Mouse (Mus musculus) spleen, adult 2 months (tissue): ENCODE measurements around the gene Galnt2. TPM values are rescaled to one million over a fixed set of nuclear protein-coding genes. Genes with fewer than 3 reads are reported as not detected.

Experiments used
- DNase-seq, 2 experiments: peaks; one replicate each; pipeline versions ENCODE4 v3.0.0 to v3.0.0-alpha.2; 2012 to 2021; ENCODE audit warnings: low spot score in 2 of 2, low read depth in 1 of 2
- H3K27ac ChIP-seq: fragments of 200-500 bp; 2 replicates; pipeline ENCODE4 v1.5.1; 2012; ENCODE audit warnings: low read length, inconsistent platforms; ENCODE audit not compliant: insufficient read depth
- H3K27me3 ChIP-seq: fragments of 200-500 bp; 2 replicates; pipeline ENCODE4 v1.6.1; 2012; ENCODE audit warnings: mild to moderate bottlenecking, moderate library complexity, low read length, inconsistent platforms; ENCODE audit not compliant: control insufficient read depth, insufficient read depth
- H3K36me3 ChIP-seq: fragments of 200-500 bp; 2 replicates; pipeline ENCODE4 v1.6.1; 2012; ENCODE audit warnings: mild to moderate bottlenecking, low read length, inconsistent platforms; ENCODE audit not compliant: control insufficient read depth, insufficient read depth
- H3K4me1 ChIP-seq: fragments of 200-500 bp; 2 replicates; pipeline ENCODE4 v1.6.1; 2011; ENCODE audit warnings: inconsistent platforms; ENCODE audit not compliant: control insufficient read depth, insufficient read depth, insufficient read length
- H3K4me3 ChIP-seq: fragments of 200-500 bp; 2 replicates; pipeline ENCODE4 v1.5.1; 2011; ENCODE audit warnings: mild to moderate bottlenecking, inconsistent platforms; ENCODE audit not compliant: insufficient read depth, insufficient read length; ENCODE audit errors: extremely low read depth
- CTCF ChIP-seq: fragments of 200-500 bp; IDR thresholded peaks from 2 replicates; pipeline ENCODE4 v1.5.1; 2011; ENCODE audit warnings: mild to moderate bottlenecking, inconsistent platforms; ENCODE audit not compliant: insufficient read depth, insufficient read length, insufficient replicate concordance; ENCODE audit errors: extremely low read depth
- POLR2A ChIP-seq: fragments of 200-500 bp; IDR thresholded peaks from 2 replicates; pipeline ENCODE4 v1.6.1; 2011; ENCODE audit warnings: low read depth, low read length, inconsistent platforms
- WGBS: fragments of 180-500 bp; shearing (Covaris S2); methylation state at CpG from one replicate; pipeline ENCODE4 v1.1.7; 2018; 5-methylcytosine and 5-hydroxymethylcytosine counted together
- polyA plus RNA-seq: library from polyadenylated mRNA; depleted of rRNA; stranded (reverse); fragments of >200 nt; gene quantifications from 2 replicates; pipeline ENCODE4 v1.2.3, GENCODE M21; 2012

The Galnt2 gene
- polyA plus RNA-seq, 1 experiment: 9.4 TPM

GRCm38 (mm10) chr8:124379289-124379688 is 148.1 kb downstream of the Galnt2 start:
- Histone ChIP-seq H3K4me1 (no peaks in the 10 kb centered on the region), H3K27ac (no peak overlapping the region), H3K4me3 (no peak overlapping the region), H3K36me3 (no peaks in the 10 kb centered on the region), H3K27me3 (no peaks in the 10 kb centered on the region)
- TF ChIP-seq POLR2A (no peak), CTCF (no peak)
- no peak for DNase-seq
- 73% methylated on average over 6 of the region's 6 CpGs for WGBS

- 79% methylated on average over 10 of the region's 10 CpGs for WGBS
- no peaks in the 10 kb centered on the region for H3K27me3 ChIP-seq
Observed at GRCm38 (mm10) chr8:124382235-124382634, 151.0 kb downstream of the Galnt2 start.

DNA sequence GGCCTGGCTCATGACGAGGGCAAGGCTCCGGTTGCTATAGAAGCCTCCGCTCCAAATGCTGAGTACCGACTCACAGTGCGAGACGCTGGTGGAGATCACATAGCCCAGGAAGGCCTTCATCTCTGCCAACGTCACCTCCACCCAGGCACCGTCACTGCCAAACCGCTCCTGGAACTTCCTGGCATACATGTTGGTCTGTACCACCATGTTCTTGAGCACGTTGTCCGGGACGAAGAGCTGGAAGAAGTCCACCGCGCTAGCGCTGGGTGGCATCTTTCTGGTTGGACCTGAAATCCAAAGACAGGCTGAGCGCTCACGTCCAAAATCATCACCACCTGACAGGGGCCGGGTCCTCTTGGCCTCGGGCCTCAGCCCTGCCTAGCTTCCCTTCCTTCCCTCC is 153.1 kb downstream of the Galnt2 start:
- Histone ChIP-seq H3K27me3 (no peaks in the 10 kb centered on the region), H3K36me3 (no peaks in the 10 kb centered on the region), H3K27ac (no peak overlapping the region), H3K4me3 (no peak overlapping the region), H3K4me1 (no peaks in the 10 kb centered on the region)
- 92% methylated on average over 19 of the region's 19 CpGs for WGBS
- TF ChIP-seq CTCF (no peak), POLR2A (no peak)
- DNase-seq: no peak

More at GRCm38 (mm10) chr8:124382235-124382634, 151.0 kb downstream of the Galnt2 start:
- TF ChIP-seq CTCF: no peak
- no peak for TF ChIP-seq POLR2A
- no peak for DNase-seq
- Histone ChIP-seq H3K27ac (no peak overlapping the region), H3K4me3 (no peak overlapping the region), H3K36me3 (no peaks in the 10 kb centered on the region), H3K4me1 (no peaks in the 10 kb centered on the region)

GRCm38 (mm10) chr8:124386225-124386899 is 155.2 kb downstream of the Galnt2 start:
- TF ChIP-seq CTCF: no peak
- TF ChIP-seq POLR2A: no peak
- Histone ChIP-seq H3K27ac (no peak overlapping the region), H3K4me3 (no peak overlapping the region), H3K36me3 (no peaks in the 10 kb centered on the region), H3K4me1 (no peaks in the 10 kb centered on the region), H3K27me3 (no peaks in the 10 kb centered on the region)
- no peak for DNase-seq
- 76% methylated on average over 23 of the region's 23 CpGs for WGBS

DNA sequence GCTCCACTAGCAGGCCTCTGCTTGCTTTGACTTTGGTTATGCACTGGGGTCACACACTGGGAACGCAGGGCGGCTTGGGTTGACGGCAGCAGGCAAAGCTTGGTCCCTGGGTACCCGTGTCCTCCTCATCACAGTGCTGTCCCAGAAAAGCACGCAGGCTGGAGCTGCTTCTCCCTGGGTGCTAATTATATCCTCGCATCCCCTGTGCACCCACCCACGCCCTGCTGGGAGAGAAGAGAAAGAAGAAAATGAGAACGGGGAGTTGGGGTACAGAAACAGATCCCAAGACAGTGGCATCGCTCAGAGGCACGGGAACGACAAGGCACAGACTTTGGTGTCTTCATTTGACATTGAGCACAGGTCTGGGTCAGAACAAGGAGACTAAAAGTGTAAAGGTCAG is 158.3 kb downstream of the Galnt2 start:
- H3K4me3 ChIP-seq: no peak overlapping the region
- no peaks in the 10 kb centered on the region for H3K27me3 ChIP-seq
- DNase-seq: no peak
- no peaks in the 10 kb centered on the region for H3K36me3 ChIP-seq
- H3K4me1 ChIP-seq: no peaks in the 10 kb centered on the region
- TF ChIP-seq POLR2A (no peak), CTCF (no peak)
- WGBS: 87% methylated on average over 11 of the region's 11 CpGs
- no peak overlapping the region for H3K27ac ChIP-seq

- WGBS: 89% methylated on average over 7 of the region's 7 CpGs
- Histone ChIP-seq H3K36me3 (no peaks in the 10 kb centered on the region), H3K4me1 (no peaks in the 10 kb centered on the region), H3K27ac (no peak overlapping the region), H3K27me3 (no peaks in the 10 kb centered on the region), H3K4me3 (no peak overlapping the region)
- no peak for DNase-seq
- TF ChIP-seq POLR2A: no peak
- no peak for TF ChIP-seq CTCF
Observed at GRCm38 (mm10) chr8:124391191-124391590, 160.0 kb downstream of the Galnt2 start.

DNA sequence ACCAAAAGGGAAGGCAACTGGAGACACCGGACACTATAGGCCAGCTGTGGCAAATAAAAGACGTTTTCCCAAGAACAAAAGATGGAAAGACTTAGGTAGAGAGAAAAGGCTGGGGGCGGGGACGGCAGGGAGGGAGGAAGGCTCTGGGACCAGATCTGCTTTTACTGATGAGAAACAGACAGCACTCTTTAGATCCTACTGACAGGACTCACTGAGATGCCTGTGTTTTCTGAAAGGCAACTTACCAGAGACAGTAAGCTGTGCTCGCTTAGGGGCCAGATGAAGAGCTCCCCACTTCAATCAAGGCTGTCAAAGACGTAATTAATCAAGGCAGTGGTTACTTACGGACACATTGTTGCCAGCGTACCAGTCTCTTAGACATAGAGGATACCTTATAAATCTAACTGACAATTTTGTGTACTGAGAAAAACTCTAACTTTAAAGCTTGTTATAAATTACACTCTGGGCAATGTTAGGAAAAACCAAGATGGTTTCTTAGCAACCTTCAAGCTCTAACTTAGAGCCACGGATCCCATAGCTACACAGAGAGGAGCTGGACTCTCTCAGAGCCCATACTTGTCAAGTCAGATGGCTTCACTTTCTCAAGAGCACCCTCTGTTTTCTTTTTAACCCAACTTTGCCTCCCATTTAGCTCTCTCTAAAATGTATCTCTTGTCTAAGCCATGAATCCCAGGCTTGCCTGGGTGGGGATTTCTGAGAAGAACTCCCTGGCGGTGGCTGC is 161.3 kb downstream of the Galnt2 start:
- Histone ChIP-seq H3K4me1 (no peaks in the 10 kb centered on the region), H3K4me3 (no peak overlapping the region), H3K36me3 (no peaks in the 10 kb centered on the region), H3K27ac (no peak overlapping the region), H3K27me3 (no peaks in the 10 kb centered on the region)
- WGBS: 68% methylated on average over 10 of the region's 10 CpGs
- no peak for DNase-seq
- no peak for TF ChIP-seq POLR2A
- TF ChIP-seq CTCF: no peak
